Mouse (Mus musculus) ES-E14 (cell line): ENCODE data around the gene Ctdnep1. TPM values are rescaled to one million over a fixed set of nuclear protein-coding genes. Genes with fewer than 3 reads are reported as not detected.
A peak's percentile ranks its signal among the peaks of the same experiment; 100 is the strongest.

ENCODE experiments used
- DNase-seq: peaks from one replicate; pipeline ENCODE4 v3.0.0-alpha.2; 2013; ENCODE audit warnings: low read depth, low spot score
- H3K27ac ChIP-seq: 2 replicates; pipeline ENCODE4 v1.5.1; 2012; ENCODE audit warnings: low read depth, mild to moderate bottlenecking, low read length, moderate library complexity, mixed read lengths; ENCODE audit not compliant: poor library complexity, insufficient read depth, severe bottlenecking
- H3K36me3 ChIP-seq: 2 replicates; pipeline ENCODE4 v1.6.1; 2012; ENCODE audit warnings: mild to moderate bottlenecking, low read length, moderate library complexity, mixed read lengths; ENCODE audit not compliant: control insufficient read depth, poor library complexity, insufficient read depth, severe bottlenecking
- H3K4me1 ChIP-seq, 2 experiments: fragments of 150-350 bp in 1 of 2; sonication (generic) in 1 of 2; 2 replicates each; pipeline ENCODE4 v1.6.1; 2012; ENCODE audit warnings: low read length in 2 of 2, mild to moderate bottlenecking in 1 of 2, mixed read lengths in 1 of 2; ENCODE audit not compliant: control insufficient read depth in 2 of 2, insufficient read depth in 2 of 2, poor library complexity in 1 of 2
- H3K4me3 ChIP-seq, 2 experiments: fragments of 150-350 bp in 1 of 2; sonication (generic) in 1 of 2; 2 replicates each; pipeline ENCODE4 v1.5.1; 2012; ENCODE audit warnings: low read length in 2 of 2, low read depth in 1 of 2, mild to moderate bottlenecking in 1 of 2, mixed read lengths in 1 of 2; ENCODE audit not compliant: insufficient read depth in 1 of 2, poor library complexity in 1 of 2, severe bottlenecking in 1 of 2
- H3K9ac ChIP-seq: 2 replicates; pipeline ENCODE4 v1.6.1; 2012; ENCODE audit warnings: low read depth, mild to moderate bottlenecking, low read length, mixed read lengths; ENCODE audit not compliant: poor library complexity, insufficient read depth, severe bottlenecking
- H3K9me3 ChIP-seq: fragments of 150-350 bp; sonication (generic); 2 replicates; pipeline ENCODE4 v1.6.1; 2012; ENCODE audit warnings: low read depth, mild to moderate bottlenecking, low read length; ENCODE audit not compliant: control insufficient read depth, insufficient read depth
- CHD2 ChIP-seq: IDR thresholded peaks from 2 replicates; pipeline ENCODE4 v1.6.1; 2014; ENCODE audit warnings: mild to moderate bottlenecking, low read depth, low read length, inconsistent platforms
- HCFC1 ChIP-seq: IDR thresholded peaks from 2 replicates; pipeline ENCODE4 v1.6.1; 2012; ENCODE audit warnings: low read length, inconsistent platforms, borderline replicate concordance; ENCODE audit not compliant: insufficient read depth
- MAFK ChIP-seq: IDR thresholded peaks from 2 replicates; pipeline ENCODE4 v1.6.1; 2014; ENCODE audit warnings: mild to moderate bottlenecking, low read depth, low read length, inconsistent platforms; ENCODE audit not compliant: insufficient read depth
- ZC3H11A ChIP-seq: IDR thresholded peaks from 2 replicates; pipeline ENCODE4 v1.6.1; 2012; ENCODE audit warnings: low read depth, mild to moderate bottlenecking, inconsistent platforms, low read length, borderline replicate concordance
- ZNF384 ChIP-seq: IDR thresholded peaks from 2 replicates; pipeline ENCODE4 v1.6.1; 2012; ENCODE audit warnings: low read depth, low read length, inconsistent platforms
- in situ Hi-C, 2 experiments: fragments of 600-800 bp; cut with MboI; formaldehyde crosslinking; loops; one replicate each; pipeline ENCODE4 v1.15.1; 2025; ENCODE audit warnings: low sequenced_read_pairs in 2 of 2, inconsistent platforms in 1 of 2; ENCODE audit not compliant: unreplicated experiment in 2 of 2
- total RNA-seq: library from RNA; depleted of rRNA; stranded (reverse); fragments of 300-350 nt; gene quantifications from 2 replicates; pipeline ENCODE4 v1.2.3, GENCODE M21; 2012

Ctdnep1 gene
- total RNA-seq, 1 experiment: 41.2 TPM

DNA sequence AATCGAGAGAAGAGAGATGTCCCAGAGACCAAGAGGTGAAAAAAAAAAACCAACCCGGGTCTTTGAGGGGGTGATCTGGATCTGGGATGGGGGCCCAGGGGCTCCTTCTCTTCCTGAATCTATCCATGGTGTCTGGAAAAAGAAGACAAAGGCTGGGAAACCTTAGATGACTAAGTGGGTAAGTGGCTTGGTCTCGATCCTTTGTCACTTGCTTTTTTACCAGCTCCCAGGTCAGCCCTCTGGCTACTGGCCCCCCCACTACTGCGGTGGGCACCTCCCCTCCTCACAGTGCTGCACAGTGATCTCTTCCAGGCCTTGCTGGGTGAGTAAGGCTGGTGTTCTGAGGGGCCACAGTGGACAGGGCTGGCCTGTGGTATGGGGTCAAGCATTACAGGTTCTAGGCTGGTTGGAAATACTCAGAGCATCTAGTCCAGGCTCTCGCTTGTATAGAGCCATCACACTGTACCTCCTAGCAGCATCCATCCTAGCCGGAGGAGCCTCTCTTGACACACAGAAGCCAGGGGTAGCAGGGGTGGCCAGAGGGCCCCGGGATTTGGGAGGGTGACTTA, 36.3 kb downstream of the Ctdnep1 start:
- Histone ChIP-seq H3K27ac (no peak overlapping the region), H3K36me3 (peaks cover 5% of the 10 kb centered on the region), H3K4me1 (peaks cover 0 to 20% of the 10 kb centered on the region in 2 experiments; a peak in 1 of 4 replicates), H3K9me3 (no peaks in the 10 kb centered on the region), H3K4me3 (no peak overlapping the region), H3K9ac (no peak overlapping the region)
- in situ Hi-C loops: no loop called here
- no peak for TF ChIP-seq ZC3H11A
- no peak for DNase-seq

DNA sequence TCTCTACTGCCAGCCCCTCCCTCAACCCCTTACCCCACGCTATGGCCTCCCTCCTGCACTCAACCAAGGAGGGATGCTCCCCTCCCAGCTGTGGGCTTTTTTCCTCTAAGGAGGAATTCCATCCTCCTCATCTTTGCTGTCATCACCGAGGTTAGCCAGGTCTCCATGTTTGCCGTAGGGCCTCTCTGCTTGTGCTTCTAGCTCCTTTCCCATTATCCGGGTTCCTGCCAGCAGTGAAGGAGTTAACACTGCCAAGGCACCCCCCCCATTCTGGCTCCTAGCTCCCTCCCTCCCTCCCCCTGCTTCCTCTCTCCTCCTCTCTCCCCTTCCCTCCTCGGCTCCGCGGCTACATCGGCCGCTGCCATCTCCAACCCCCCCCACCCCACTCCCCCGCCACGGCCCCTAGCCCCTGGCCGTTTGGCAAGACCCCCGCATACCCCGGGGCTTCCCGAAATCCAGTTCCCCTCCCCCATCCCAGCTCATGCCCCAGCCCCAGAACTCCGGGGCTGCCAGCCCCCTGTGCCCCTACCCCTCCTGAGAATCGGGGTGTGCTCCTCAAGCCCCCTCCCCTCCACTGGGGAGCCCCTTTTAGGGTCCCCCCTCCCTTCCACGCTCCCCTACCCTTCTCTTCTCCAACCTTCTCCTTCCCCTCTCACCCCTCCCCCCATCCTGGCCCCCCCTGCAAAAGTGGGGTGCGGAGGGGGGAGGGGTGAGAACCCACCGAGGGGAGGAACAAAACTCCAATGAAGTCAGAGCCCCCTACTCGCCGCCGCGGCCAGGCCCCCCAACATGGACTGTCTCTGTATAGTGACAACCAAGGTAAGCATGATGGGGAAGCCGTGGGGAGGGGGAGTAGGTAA, 37.4 kb downstream of the Ctdnep1 start:
- no peak for TF ChIP-seq MAFK
- no peak for TF ChIP-seq CHD2
- TF ChIP-seq HCFC1: no peak
- no peak for TF ChIP-seq ZC3H11A
- no peak for TF ChIP-seq ZNF384
- Histone ChIP-seq H3K4me3 (peak overlapping the region; percentile 10 to 73; a peak in 3 of 4 replicates), H3K4me1 (peaks cover 0 to 20% of the 10 kb centered on the region in 2 experiments; a peak in 1 of 4 replicates), H3K9ac (peak overlapping the region; percentile 58; the same call in 1 of the 2 replicates), H3K27ac (0 out of 2 replicates have a peak overlapping the region, but pooled peaks have one; percentile 13), H3K36me3 (peaks cover 2% of the 10 kb centered on the region; the same call in 1 of the 2 replicates), H3K9me3 (no peaks in the 10 kb centered on the region)
- in situ Hi-C loops: no loop called here
- no peak for DNase-seq

DNA sequence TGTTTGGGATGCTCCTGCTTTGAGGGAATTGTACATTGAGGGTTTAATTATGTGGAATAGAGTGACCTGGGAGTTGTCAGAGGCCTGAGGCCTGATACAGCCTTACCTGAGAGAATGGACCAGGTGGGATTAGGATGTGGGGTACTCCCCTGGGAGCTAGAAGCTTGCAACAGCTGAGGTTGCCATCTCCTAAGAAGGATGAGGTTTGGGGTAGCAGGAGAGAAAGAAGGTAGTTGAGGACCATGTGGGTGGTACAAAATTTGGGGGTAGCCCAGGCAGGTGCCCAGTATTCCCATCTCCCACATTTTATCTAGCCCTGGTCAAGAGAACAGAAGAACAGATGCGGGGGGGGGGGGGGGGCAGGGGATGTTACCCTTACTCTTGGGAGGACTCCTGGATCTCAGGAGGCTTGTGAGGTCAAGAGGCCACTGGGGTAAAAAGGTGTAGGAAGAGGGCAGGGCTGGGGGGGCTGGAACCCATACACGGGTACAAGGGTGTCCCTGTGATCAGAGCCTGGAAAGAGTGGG, 38.6 kb downstream of the Ctdnep1 start:
- DNase-seq: no peak
- TF ChIP-seq ZC3H11A (no peak), ZNF384 (no peak), CHD2 (no peak), MAFK (no peak), HCFC1 (no peak)
- H3K9me3 ChIP-seq: no peaks in the 10 kb centered on the region
- no peaks in the 10 kb centered on the region for H3K36me3 ChIP-seq
- no peak overlapping the region for H3K27ac ChIP-seq
- in situ Hi-C loops: no loop called here
- no peak overlapping the region for H3K4me3 ChIP-seq
- no peak overlapping the region for H3K9ac ChIP-seq
- H3K4me1 ChIP-seq: peaks cover 0 to 17% of the 10 kb centered on the region in 2 experiments; a peak in 1 of 4 replicates

DNA sequence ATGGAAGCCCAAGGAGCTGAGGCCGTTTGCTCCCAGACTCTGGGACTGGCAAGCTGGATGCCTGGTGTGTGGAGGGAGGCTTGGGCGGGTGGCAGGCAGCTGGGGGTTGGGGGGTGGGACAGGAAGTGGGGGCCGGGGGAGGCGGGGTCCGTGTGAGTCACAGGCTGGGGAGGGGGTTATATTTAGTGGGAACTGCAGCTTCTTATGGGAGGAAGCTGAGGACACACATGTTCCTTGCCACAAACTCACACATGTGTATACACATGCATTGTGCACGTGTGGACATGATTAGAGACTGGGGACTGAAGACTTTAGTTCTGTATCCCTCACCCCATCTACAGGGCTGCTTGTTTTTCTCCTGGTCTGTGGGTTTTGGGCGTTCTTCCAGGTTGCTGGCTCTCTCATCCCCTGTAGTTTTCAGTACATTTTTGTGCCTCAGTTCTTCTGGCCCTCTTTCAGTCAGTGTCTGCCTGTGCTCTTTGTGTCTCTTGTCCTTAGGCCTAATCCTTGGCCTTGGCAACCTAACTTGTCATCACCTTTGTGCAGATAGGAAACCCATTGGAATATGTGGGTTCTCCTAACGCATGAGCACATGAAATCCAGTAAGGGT, 39.2 kb downstream of the Ctdnep1 start:
- DNase-seq: no peak
- TF ChIP-seq CHD2 (no peak), ZNF384 (no peak), ZC3H11A (no peak), MAFK (no peak), HCFC1 (no peak)
- in situ Hi-C loops: no loop called here
- Histone ChIP-seq H3K4me1 (peaks cover 0 to 17% of the 10 kb centered on the region in 2 experiments; a peak in 1 of 4 replicates), H3K9me3 (no peaks in the 10 kb centered on the region), H3K36me3 (no peaks in the 10 kb centered on the region), H3K27ac (no peak overlapping the region), H3K4me3 (no peak overlapping the region), H3K9ac (no peak overlapping the region)
